Mouse (Mus musculus): ENCODE measurements around the gene Mlana. TPM values are rescaled to one million over a fixed set of nuclear protein-coding genes. Genes with fewer than 3 reads are reported as not detected.

Gene Mlana
- polyA plus RNA-seq, 1 experiment from 2014 or later, result not detected

Other genes starting within 250 kb of the Mlana start
- 21.2 and 22.7 TPM in 2 replicates for gene Ric1, start 175.5 kb upstream of the Mlana start, polyA plus RNA-seq (2014; fragmentation: Nextera tagmentation; extraction: Ambion mirVana)
- gene Ermp1, start 49.4 kb upstream of the Mlana start, polyA plus RNA-seq (2014; fragmentation: Nextera tagmentation; extraction: Ambion mirVana), result 9.9 and 12.1 TPM in 2 replicates
- gene 9930021J03Rik, start 108.2 kb downstream of the Mlana start, polyA plus RNA-seq (2014; fragmentation: Nextera tagmentation; extraction: Ambion mirVana), result 10.9 and 12.1 TPM in 2 replicates
- gene Ranbp6, start 115.2 kb downstream of the Mlana start, polyA plus RNA-seq (2014; fragmentation: Nextera tagmentation; extraction: Ambion mirVana), result 62.9 and 64.4 TPM in 2 replicates
- 0.74 and 1.8 TPM in 2 replicates for gene Il33, start 227.3 kb downstream of the Mlana start, polyA plus RNA-seq (2014; fragmentation: Nextera tagmentation; extraction: Ambion mirVana)

Measured in neural tube, embryonic 14.5 days (tissue).